Mouse (Mus musculus) MEL (cell line): Measurements from ENCODE around the gene Depdc5. TPM values are rescaled to one million over a fixed set of nuclear protein-coding genes. Genes with fewer than 3 reads are reported as not detected.
A peak's percentile ranks its signal among the peaks of the same experiment; 100 is the strongest.

ENCODE experiments used
- DNase-seq: peaks from one replicate; pipeline ENCODE4 v3.0.0; 2011; ENCODE audit warnings: low read depth, low spot score
- H3K27ac ChIP-seq: 2 replicates; pipeline ENCODE4 v1.5.1; 2012; ENCODE audit warnings: low read depth, mild to moderate bottlenecking, control low read depth, low read length, moderate library complexity; ENCODE audit not compliant: control insufficient read depth
- H3K27me3 ChIP-seq, 2 experiments: fragments of 150-350 bp in 1 of 2; sonication (generic) in 1 of 2; 2 replicates each; pipeline ENCODE4 v1.6.1; 2012; ENCODE audit warnings: low read length in 2 of 2, mild to moderate bottlenecking in 2 of 2, improper control_type of control experiment in 1 of 2, moderate library complexity in 1 of 2; ENCODE audit not compliant: insufficient read depth in 2 of 2, control insufficient read depth in 1 of 2
- H3K36me3 ChIP-seq, 2 experiments: 2 replicates each; pipeline ENCODE4 v1.6.1; 2012 to 2014; ENCODE audit warnings: low read length in 2 of 2, improper control_type of control experiment in 1 of 2, inconsistent platforms in 1 of 2, mild to moderate bottlenecking in 1 of 2; ENCODE audit not compliant: insufficient read depth in 2 of 2, control insufficient read depth in 1 of 2
- H3K4me1 ChIP-seq, 2 experiments: fragments of 150-350 bp in 1 of 2; sonication (generic) in 1 of 2; 2 replicates each; pipeline ENCODE4 v1.6.1; 2012; ENCODE audit warnings: low read length in 2 of 2, improper control_type of control experiment in 1 of 2, mild to moderate bottlenecking in 1 of 2; ENCODE audit not compliant: insufficient read depth in 2 of 2, control insufficient read depth in 1 of 2
- H3K4me3 ChIP-seq, 2 experiments: fragments of 150-350 bp in 1 of 2; sonication (generic) in 1 of 2; 2 replicates each; pipeline ENCODE4 v1.5.1; 2012; ENCODE audit warnings: low read depth in 2 of 2, low read length in 2 of 2, mild to moderate bottlenecking in 2 of 2, moderate library complexity in 2 of 2, control low read depth in 1 of 2, improper control_type of control experiment in 1 of 2; ENCODE audit not compliant: control insufficient read depth in 1 of 2, insufficient read depth in 1 of 2
- H3K79me2 ChIP-seq: 2 replicates; pipeline ENCODE4 v1.6.1; 2012; ENCODE audit warnings: mild to moderate bottlenecking, low read length, moderate library complexity; ENCODE audit not compliant: control insufficient read depth, poor library complexity, insufficient read depth
- H3K9ac ChIP-seq: 2 replicates; pipeline ENCODE4 v1.6.1; 2012; ENCODE audit warnings: low read depth, mild to moderate bottlenecking, control low read depth, low read length, moderate library complexity; ENCODE audit not compliant: control insufficient read depth, poor library complexity, severe bottlenecking
- H3K9me3 ChIP-seq: fragments of 150-350 bp; sonication (generic); replicated peaks from 2 replicates; pipeline ENCODE4 v1.6.1; 2012; ENCODE audit warnings: mild to moderate bottlenecking, low read length, improper control_type of control experiment, moderate library complexity; ENCODE audit not compliant: insufficient read depth
- ELF1 ChIP-seq: IDR thresholded peaks from 2 replicates; pipeline ENCODE4 v1.6.1; 2014; ENCODE audit warnings: low read depth, mild to moderate bottlenecking, inconsistent platforms, low read length, improper control_type of control experiment, moderate library complexity
- EP300 ChIP-seq, 2 experiments: IDR thresholded peaks; 2 replicates each; pipeline ENCODE4 v1.6.1; 2011; ENCODE audit warnings: improper control_type of control experiment in 2 of 2, low read length in 2 of 2, low read depth in 1 of 2, mild to moderate bottlenecking in 1 of 2
- NELFE ChIP-seq: IDR thresholded peaks from 2 replicates; pipeline ENCODE4 v1.6.1; 2011; ENCODE audit warnings: low read depth, low read length, improper control_type of control experiment
- NRF1 ChIP-seq: IDR thresholded peaks from 2 replicates; pipeline ENCODE4 v1.6.1; 2014; ENCODE audit warnings: low read depth, mild to moderate bottlenecking, inconsistent platforms, low read length, improper control_type of control experiment, moderate library complexity; ENCODE audit not compliant: poor library complexity, insufficient read depth, severe bottlenecking
- RAD21 ChIP-seq: IDR thresholded peaks from 2 replicates; pipeline ENCODE4 v1.6.1; 2011; ENCODE audit warnings: mild to moderate bottlenecking, low read depth, low read length, improper control_type of control experiment
- TBP ChIP-seq: IDR thresholded peaks from 2 replicates; pipeline ENCODE4 v1.8.0; 2011; ENCODE audit warnings: low read depth, low read length, improper control_type of control experiment
- UBTF ChIP-seq: IDR thresholded peaks from 2 replicates; pipeline ENCODE4 v1.6.1; 2012; ENCODE audit warnings: low read depth, mild to moderate bottlenecking, inconsistent platforms, low read length, improper control_type of control experiment, moderate library complexity, borderline replicate concordance; ENCODE audit not compliant: insufficient read depth
- ZKSCAN1 ChIP-seq: IDR thresholded peaks from 2 replicates; pipeline ENCODE4 v1.6.1; 2012; ENCODE audit warnings: low read depth, mild to moderate bottlenecking, inconsistent platforms, low read length, improper control_type of control experiment, moderate library complexity
- polyA plus RNA-seq, 2 experiments: library from polyadenylated mRNA; stranded (reverse) in 1 of 2; unstranded in 1 of 2; fragments of >175 nt in 1 of 2; fragments of >200 nt in 1 of 2; gene quantifications; 2 replicates each; pipeline versions ENCODE4 v1.2.1 to v1.2.4; 2012; ENCODE audit warnings: low replicate concordance in 2 of 2, low read depth in 1 of 2; ENCODE audit not compliant: insufficient read length in 2 of 2, insufficient read depth in 1 of 2, missing spikeins in 1 of 2
- total RNA-seq: library from RNA; depleted of rRNA; stranded (reverse); fragments of 300-350 nt; gene quantifications from 2 replicates; pipeline ENCODE4 v1.2.3, GENCODE M21; 2012

Depdc5 gene
- total and polyA plus RNA-seq, 3 experiments, result 20.3 to 23.9 TPM; not detected in 1

- no peaks in the 10 kb centered on the region for H3K9me3 ChIP-seq
- no peak for TF ChIP-seq EP300 (IDR thresholded peaks at IDR 0.05; ENCODE audit: low read depth in 1 of 2, low read length in 2 of 2)
- TF ChIP-seq ELF1, result 0 out of 2 replicates have a peak, but pooled peaks have one; percentile 7
- peak; percentile 60 for DNase-seq
- H3K27ac ChIP-seq, result no peak overlapping the region
- H3K36me3 ChIP-seq, result peaks cover 0 to 4% of the 10 kb centered on the region in 2 experiments; a peak in 3 of 4 replicates
- H3K4me1 ChIP-seq, result peaks cover 2 to 3% of the 10 kb centered on the region in 2 experiments; a peak in 2 of 4 replicates
- no peaks in the 10 kb centered on the region for H3K27me3 ChIP-seq
- H3K9ac ChIP-seq, result no peak overlapping the region
- no peak overlapping the region for H3K4me3 ChIP-seq
- H3K79me2 ChIP-seq, result no peaks in the 10 kb centered on the region
These were observed 6.0 kb downstream of the Depdc5 start for GRCm38 (mm10) chr5:32869389-32870024.

GRCm38 (mm10) chr5:32872346-32872745 lies 8.8 kb downstream of the Depdc5 start:
- no peaks in the 10 kb centered on the region for H3K27me3 ChIP-seq
- no peak overlapping the region for H3K27ac ChIP-seq
- H3K9ac ChIP-seq, result no peak overlapping the region
- no peak for DNase-seq
- peaks cover 2 to 3% of the 10 kb centered on the region in 2 experiments; a peak in 3 of 4 replicates for H3K36me3 ChIP-seq
- H3K9me3 ChIP-seq, result no peaks in the 10 kb centered on the region
- peaks cover 0 to 2% of the 10 kb centered on the region in 2 experiments; a peak in 1 of 4 replicates for H3K4me1 ChIP-seq
- no peak overlapping the region for H3K4me3 ChIP-seq
- TF ChIP-seq TBP, result no peak
- no peak for TF ChIP-seq ELF1
- no peak for TF ChIP-seq UBTF
- H3K79me2 ChIP-seq, result no peaks in the 10 kb centered on the region

GRCm38 (mm10) chr5:32886739-32887138 lies 23.2 kb downstream of the Depdc5 start:
- Histone ChIP-seq H3K27me3 (no peaks in the 10 kb centered on the region), H3K27ac (no peak overlapping the region), H3K9ac (no peak overlapping the region), H3K9me3 (no peaks in the 10 kb centered on the region), H3K36me3 (peaks cover 0 to 9% of the 10 kb centered on the region in 2 experiments; a peak in 2 of 4 replicates), H3K79me2 (no peaks in the 10 kb centered on the region), H3K4me3 (no peak overlapping the region), H3K4me1 (no peaks in the 10 kb centered on the region)
- DNase-seq, result no peak
- TF ChIP-seq NELFE (no peak), NRF1 (no peak), ZKSCAN1 (no peak), RAD21 (no peak)
